Mouse (Mus musculus): ENCODE results near the gene Chd6. TPM values are rescaled to one million over a fixed set of nuclear protein-coding genes. Genes with fewer than 3 reads are reported as not detected.
"Not testable (repeated sequence)": the region's sequence is repeated elsewhere in the genome, so short reads cannot be mapped to it uniquely, and the experiment has no call there.

Gene Chd6
- total RNA-seq, 2 experiments from 2014 or later: 56.7 to 68.5 TPM

DNA sequence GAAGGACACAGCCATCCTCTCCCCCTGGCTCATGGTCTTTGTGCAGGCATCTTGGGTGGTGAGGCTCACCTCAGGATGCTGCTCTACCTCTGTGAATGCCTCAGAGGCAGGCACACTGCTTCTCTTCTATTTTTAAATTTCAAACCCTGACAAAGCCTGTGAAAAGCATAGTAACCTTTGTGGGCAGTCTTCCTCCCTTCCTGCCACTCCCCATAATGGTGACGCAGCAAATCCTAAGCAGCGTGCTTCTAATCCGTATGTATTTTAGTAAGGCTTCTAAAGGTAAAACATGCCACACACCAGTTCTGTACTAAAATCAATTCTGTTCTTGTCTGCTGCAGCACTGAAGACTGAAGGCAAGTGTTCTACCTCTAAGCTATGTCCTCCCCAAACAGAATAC is 116.4 kb downstream of the Chd6 start:
- no peak for DNase-seq (ENCODE audit: low spot score in 2 of 2)

GRCm38 (mm10) chr2:160990339-160991070 is 118.4 kb downstream of the Chd6 start:
- DNase-seq (ENCODE audit: low spot score in 2 of 2): no peak

- no peak for DNase-seq (ENCODE audit: low spot score in 2 of 2)
These were observed 121.4 kb downstream of the Chd6 start for GRCm38 (mm10) chr2:160987503-160987902.

- DNase-seq (ENCODE audit: low spot score in 2 of 2): no peak
These were observed 126.2 kb downstream of the Chd6 start for GRCm38 (mm10) chr2:160982636-160983035.

DNA sequence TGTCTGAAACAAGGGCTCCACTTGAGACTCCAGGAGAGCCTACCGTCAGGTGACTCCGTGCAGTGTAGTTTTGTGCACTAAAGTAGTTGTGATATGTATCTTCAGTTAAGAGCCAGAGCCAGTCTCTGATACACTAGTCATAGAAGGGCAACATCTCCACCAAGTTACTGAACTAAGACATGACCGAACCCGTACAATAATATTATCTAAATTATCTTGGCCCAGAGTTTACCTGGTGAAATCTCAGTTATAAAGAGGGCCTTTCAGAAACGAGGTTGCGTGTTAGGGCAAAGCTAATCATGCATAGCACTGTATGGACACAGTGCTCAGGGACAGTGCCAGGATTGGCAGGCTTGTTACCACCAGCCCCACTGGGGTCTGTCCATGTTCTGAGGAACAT is 127.1 kb downstream of the Chd6 start:
- no peak for DNase-seq (ENCODE audit: low spot score in 2 of 2)

DNA sequence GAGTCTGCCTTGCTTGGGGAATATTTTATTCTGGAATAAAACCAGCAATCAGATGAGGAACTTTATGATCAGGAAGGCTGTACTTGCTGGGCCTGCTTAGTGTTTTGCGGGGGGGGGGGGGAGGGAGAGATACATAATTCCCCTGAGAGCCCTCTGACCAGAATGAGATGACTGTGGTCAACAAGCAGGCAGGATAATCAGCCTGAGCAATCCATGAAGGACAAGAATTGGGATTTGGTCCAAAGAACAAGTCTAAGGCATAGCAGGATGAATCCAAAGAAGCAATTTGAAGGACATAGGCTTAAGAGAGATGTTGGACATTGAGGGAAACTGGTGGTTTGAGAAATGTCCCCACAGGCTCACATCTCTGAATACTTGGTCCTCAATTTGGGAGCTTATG is 130.2 kb downstream of the Chd6 start:
- no peak for DNase-seq (ENCODE audit: low spot score in 2 of 2)

DNA sequence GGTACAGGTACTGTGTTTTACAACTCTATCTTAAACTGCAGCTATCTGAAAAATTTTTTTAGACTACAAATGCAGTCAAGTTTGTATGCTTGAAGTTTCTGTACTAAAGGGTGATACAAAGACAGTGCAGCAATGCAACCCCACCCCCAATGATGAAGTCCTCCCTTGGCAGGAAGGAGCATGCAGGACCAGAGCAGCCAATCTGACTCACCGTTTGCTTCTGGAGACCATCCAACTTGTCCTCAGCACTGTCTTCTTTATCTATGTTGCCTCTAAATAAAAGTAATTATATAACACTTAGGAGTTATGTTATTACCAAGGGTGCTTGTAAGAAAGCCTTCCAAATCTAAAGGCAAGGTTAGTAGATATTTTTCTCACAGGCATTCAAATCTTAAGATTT is 131.6 kb downstream of the Chd6 start:
- DNase-seq (ENCODE audit: low spot score in 2 of 2): no peak

- no peak for DNase-seq (ENCODE audit: low spot score in 2 of 2)
These were observed 135.1 kb downstream of the Chd6 start for GRCm38 (mm10) chr2:160973648-160974215.

- DNase-seq (ENCODE audit: low spot score in 2 of 2): no peak
These were observed 136.6 kb downstream of the Chd6 start for GRCm38 (mm10) chr2:160972103-160972792.

DNA sequence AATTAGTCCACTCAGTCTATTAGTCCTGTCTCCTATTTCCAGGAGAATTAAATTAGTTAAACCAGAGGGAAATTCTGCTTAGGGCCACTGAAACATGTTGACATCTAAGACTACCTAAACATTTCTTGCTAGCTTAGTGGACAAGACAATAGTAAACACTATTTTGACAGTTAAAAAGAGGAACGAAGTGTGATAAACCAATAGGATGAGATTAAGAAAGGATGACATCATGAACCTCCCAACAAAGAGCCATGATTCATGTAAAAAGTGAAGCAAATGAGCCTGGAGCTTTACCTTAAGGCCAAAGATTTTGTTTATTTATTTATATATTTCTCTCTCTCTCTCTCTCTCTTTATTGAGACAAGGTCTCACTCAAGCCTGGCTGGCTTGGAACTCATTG is 146.7 kb downstream of the Chd6 start:
- DNase-seq (ENCODE audit: low spot score in 2 of 2): no peak

DNA sequence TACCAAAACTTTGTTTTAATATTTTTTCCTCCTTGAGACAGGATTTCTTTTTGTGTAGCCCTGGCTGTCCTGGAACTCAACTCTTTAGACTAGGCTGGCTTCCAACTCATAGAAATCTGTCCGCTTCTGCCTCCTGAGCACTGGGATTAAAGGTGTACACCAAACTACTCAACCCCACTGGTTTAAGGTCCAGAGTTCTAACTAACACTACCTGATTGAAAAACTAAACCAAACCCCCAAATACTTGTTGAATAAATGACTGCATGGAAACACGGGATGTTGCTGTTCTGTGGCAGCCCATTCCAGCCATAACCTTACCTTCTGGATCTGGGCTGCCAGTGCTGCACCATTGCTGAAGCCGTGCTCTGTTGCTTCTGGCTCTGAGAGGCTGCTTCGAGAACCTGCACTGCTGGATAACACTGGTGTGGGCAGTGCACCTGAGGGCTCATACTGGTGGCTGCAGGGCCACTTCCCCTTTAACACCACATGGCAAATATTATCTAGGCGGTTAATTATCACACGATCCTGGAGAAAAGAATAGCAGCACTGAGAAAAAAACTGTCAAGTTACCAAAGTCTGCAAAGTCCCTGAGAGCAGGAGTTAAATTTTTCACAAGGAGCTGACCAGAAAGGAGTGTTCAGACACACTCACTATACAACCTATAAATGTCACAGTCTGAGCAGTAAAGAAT is 147.8 kb downstream of the Chd6 start:
- DNase-seq (ENCODE audit: low spot score in 2 of 2): no peak

GRCm38 (mm10) chr2:160959901-160960300 is 149.0 kb downstream of the Chd6 start:
- no peak for DNase-seq (ENCODE audit: low spot score in 2 of 2)

- DNase-seq (ENCODE audit: low spot score in 2 of 2): no peak
These were observed 150.1 kb downstream of the Chd6 start for GRCm38 (mm10) chr2:160958737-160959136.

DNA sequence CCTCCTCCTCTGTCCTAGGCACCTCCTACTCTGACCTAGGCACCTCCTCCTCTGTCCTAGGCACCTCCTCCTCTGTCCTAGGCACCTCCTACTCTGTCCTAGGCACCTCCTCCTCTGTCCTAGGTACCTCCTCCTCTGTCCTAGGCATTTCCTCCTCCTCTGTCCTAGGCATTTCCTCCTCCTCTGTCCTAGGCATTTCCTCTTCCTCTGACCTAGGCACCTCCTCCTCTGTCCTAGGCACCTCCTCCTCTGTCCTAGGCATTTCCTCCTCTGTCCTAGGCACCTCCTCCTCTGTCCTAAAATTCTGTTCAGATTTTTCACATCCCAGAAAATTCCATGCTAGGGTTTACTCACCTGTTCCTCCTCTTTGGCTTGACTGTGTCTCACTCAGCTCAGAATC is 151.1 kb downstream of the Chd6 start:
- DNase-seq (ENCODE audit: low spot score in 2 of 2): not testable (repeated sequence)

DNA sequence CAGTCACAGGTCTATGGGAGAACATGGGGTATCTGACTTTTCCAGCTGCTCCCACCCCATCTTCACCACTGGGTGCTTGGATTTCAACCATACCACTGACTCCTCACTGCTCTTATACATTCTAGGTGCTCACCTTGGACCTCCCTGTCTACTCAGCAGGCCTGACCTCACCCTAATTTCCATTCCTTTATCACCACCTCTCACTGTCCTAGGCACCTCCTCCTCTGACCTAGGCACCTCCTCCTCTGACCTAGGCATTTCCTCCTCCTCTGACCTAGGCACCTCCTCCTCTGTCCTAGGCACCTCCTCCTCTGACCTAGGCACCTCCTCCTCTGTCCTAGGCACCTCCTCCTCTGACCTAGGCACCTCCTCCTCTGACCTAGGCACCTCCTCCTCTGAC is 151.6 kb downstream of the Chd6 start:
- not testable (repeated sequence) for DNase-seq (ENCODE audit: low spot score in 2 of 2)

GRCm38 (mm10) chr2:160955331-160955730 is 153.5 kb downstream of the Chd6 start:
- peak in 1 of 2 experiments; percentile 46 for DNase-seq (ENCODE audit: low spot score in 2 of 2)

- no peak for DNase-seq (ENCODE audit: low spot score in 2 of 2)
These were observed 154.3 kb downstream of the Chd6 start for GRCm38 (mm10) chr2:160954541-160954940.

DNA sequence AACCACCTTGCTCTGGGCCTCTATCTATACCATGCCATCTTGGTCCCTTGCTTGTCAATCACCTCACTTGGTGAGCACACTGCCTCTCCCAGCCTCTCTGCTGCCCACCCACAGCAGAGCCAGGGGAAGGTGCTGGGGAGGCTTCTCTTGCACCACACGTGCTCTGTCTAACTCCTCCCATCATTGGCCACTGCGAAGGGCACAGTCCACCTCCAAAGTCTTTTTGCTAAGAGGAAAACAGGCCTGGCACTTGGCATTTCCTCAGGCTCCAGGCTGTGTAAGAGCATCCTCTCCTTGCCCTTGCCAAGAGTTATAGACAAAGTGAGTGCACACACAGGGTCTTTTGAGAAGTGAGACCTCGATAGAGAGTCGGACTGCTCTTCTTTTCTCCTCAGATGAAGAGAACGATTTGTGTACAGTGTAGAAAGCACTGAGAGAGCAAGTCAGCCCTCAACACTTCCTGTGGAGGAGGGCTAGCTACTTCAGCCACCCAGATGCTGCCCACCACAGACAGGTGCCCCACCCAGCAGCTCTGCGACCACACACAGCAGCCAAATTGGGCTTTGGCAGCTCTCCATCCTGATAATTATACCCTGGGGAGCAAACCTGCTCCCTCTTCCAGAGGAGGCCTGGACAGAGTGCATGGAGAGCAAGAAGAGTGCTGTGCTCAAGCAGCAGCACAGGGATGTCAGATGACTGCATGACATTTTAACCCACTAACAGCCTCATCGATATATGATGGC is 155.6 kb downstream of the Chd6 start:
- DNase-seq (ENCODE audit: low spot score in 2 of 2): no peak

DNA sequence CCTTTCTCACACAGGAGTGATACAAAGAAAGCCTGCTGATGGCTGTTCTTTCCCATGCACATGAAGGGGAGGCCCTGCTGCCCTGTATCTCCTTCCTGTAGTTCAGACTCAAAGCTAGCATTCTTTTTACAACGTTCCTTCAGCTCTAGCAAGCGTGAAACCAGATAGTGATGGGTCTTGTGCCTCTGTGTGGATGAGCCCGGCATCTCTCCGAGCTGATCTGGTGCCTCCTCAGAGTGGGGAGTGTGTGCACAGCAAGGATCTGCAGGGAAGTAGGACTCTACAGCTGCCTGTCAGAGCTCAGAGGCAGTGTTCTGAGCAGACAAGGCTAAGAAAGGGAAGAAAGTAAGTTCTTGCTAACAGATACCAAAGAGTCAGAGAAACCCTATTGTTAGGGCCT is 157.3 kb downstream of the Chd6 start:
- no peak for DNase-seq (ENCODE audit: low spot score in 2 of 2)

GRCm38 (mm10) chr2:160942443-160942842 is 166.4 kb downstream of the Chd6 start:
- no peak for DNase-seq (ENCODE audit: low spot score in 2 of 2)
